Mouse (Mus musculus) megakaryocyte, embryonic 14.5 days (primary cell): ENCODE data around the gene Pak6.

ENCODE experiments used
- FLI1 ChIP-seq: IDR thresholded peaks from 2 replicates; pipeline ENCODE4 v1.6.1; 2012; ENCODE audit warnings: low read length, inconsistent platforms, mixed read lengths
- GATA1 ChIP-seq: IDR thresholded peaks from 3 replicates; pipeline ENCODE4 v1.6.1; 2012; ENCODE audit warnings: mixed read lengths, low read length, inconsistent platforms, borderline replicate concordance

- TF ChIP-seq GATA1, result no peak
- TF ChIP-seq FLI1, result no peak
Observed at GRCm38 (mm10) chr2:118725511-118725910, 62.4 kb downstream of the Pak6 start.
